Mouse (Mus musculus) embryonic facial prominence, embryonic 14.5 days (tissue): ENCODE results near the gene Rspo4. TPM values are rescaled to one million over a fixed set of nuclear protein-coding genes. Genes with fewer than 3 reads are reported as not detected.

ENCODE experiments used
- ATAC-seq: fragments of 200-750 bp; cut with Nextera tagmentation; 2 replicates; pipeline ENCODE4 v1.8.0; 2017; ENCODE audit warnings: low read depth, moderate number of reproducible peaks, moderate TSS enrichment
- DNase-seq: peaks from one replicate; pipeline ENCODE4 v3.0.0-alpha.2; 2015; ENCODE audit warnings: low spot score
- H3K27ac ChIP-seq: fragments of 300-500 bp; sonication (generic); replicated peaks from 2 replicates; pipeline ENCODE4 v1.5.1; 2014; ENCODE audit warnings: low read depth, mild to moderate bottlenecking, low read length, moderate library complexity
- H3K27me3 ChIP-seq: fragments of 300-500 bp; sonication (generic); replicated peaks from 2 replicates; pipeline ENCODE4 v1.6.1; 2014; ENCODE audit warnings: low read length; ENCODE audit not compliant: control insufficient read depth, insufficient read depth
- H3K36me3 ChIP-seq: fragments of 300-500 bp; sonication (generic); 2 replicates; pipeline ENCODE4 v1.6.1; 2014; ENCODE audit warnings: low read length, mixed read lengths; ENCODE audit not compliant: control insufficient read depth, insufficient read depth
- H3K4me1 ChIP-seq: fragments of 300-500 bp; sonication (generic); 2 replicates; pipeline ENCODE4 v1.6.1; 2014; ENCODE audit warnings: antibody characterized with exemption, low read length; ENCODE audit not compliant: control insufficient read depth, insufficient read depth
- H3K4me2 ChIP-seq: fragments of 300-500 bp; sonication (generic); 2 replicates; pipeline ENCODE4 v1.6.1; 2014; ENCODE audit warnings: low read depth, mild to moderate bottlenecking, low read length, moderate library complexity, mixed read lengths
- H3K4me3 ChIP-seq: fragments of 300-500 bp; sonication (generic); 2 replicates; pipeline ENCODE4 v1.5.1; 2014; ENCODE audit warnings: low read depth, mild to moderate bottlenecking, low read length
- H3K9ac ChIP-seq: fragments of 300-500 bp; sonication (generic); 2 replicates; pipeline ENCODE4 v1.6.1; 2014; ENCODE audit warnings: low read depth, mild to moderate bottlenecking, low read length, moderate library complexity, mixed read lengths
- H3K9me3 ChIP-seq: fragments of 300-500 bp; sonication (generic); 2 replicates; pipeline ENCODE4 v1.6.1; 2016; ENCODE audit warnings: low read length; ENCODE audit not compliant: control insufficient read depth
- WGBS: fragments of 180-500 bp; shearing (Covaris S2); extraction: QIAGEN DNeasy Blood & Tissue Kit; methylation state at CpG from one replicate; pipeline ENCODE4 v1.1.7; 2014; 5-methylcytosine and 5-hydroxymethylcytosine counted together
- polyA plus RNA-seq: library from polyadenylated mRNA; unstranded; fragments of >200 nt; fragmentation: Nextera tagmentation; extraction: Ambion mirVana; gene quantifications from 2 replicates; pipeline ENCODE4 v1.2.1, GENCODE M21; 2014

Gene Rspo4
- 0.50 and 0.89 TPM in 2 replicates for polyA plus RNA-seq

DNA sequence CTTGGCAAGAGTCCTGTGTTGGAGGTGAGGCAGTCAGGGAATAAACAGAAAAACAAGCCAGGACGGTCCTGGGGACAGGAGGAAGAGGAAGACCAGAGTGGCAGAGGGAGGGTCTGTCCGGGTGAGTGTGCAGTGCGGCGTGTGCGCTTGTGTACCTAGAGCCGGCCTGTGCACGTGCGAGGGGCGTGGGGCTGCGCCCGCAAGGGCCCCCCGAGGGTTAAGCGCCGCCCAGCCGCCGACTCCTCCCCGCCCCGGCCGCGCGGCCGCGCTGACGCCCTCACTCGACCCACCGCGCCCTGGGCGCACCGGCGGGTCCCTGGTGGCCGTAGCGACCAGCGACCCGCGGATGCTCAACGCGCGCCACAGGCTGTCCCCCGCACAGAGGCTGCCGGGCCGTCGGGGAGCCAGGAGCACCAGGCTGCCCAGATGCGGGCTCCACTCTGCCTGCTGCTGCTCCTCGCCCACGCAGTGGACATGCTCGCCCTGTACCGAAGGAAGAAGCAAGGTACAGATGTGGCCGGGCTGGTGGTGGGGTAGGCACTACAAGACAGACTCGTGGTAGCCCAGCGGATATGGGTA, at the start of gene Rspo4:
Gene Rspo4 (plus strand): TSS at position 280 of the 579 bp plus-strand sequence.
- H3K4me1 ChIP-seq, result no peaks in the 10 kb centered on the region
- peaks cover 29% of the 10 kb centered on the region for H3K27me3 ChIP-seq
- H3K9ac ChIP-seq, result peak within 1 kb of the TSS; percentile 45; the same call in 1 of the 2 replicates
- 5% methylated on average over 11 of the region's 50 CpGs for WGBS
- no peaks in the 10 kb centered on the region for H3K36me3 ChIP-seq
- DNase-seq (peak; percentile 4), ATAC-seq (peak; percentile 78)
- peak within 1 kb of the TSS; percentile 39 for H3K4me3 ChIP-seq
- H3K27ac ChIP-seq, result no peak within 1 kb of the TSS
- H3K4me2 ChIP-seq, result peak within 1 kb of the TSS; percentile 81
- no peaks in the 10 kb centered on the region for H3K9me3 ChIP-seq

DNA sequence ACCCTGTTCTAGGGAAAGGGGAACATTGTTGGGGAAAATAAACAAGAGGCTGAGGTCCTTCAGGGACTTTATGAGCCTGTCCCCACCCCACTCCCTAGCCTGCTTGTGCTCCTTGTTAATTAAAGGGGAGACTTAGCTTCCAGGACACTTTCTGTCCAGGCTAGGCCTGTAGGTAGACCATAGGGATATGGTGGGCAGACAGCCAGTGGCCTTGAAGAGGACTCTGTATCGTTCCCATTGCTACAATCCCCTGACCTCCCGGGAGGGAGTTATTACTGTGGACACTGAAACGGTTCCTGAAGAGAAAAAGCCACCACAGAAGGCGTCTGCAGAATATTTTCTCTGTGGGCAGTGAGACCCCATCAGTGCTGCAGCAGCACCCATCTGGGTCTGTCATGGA, 27.1 kb upstream of the Rspo4 start:
- H3K4me3 ChIP-seq, result no peak overlapping the region
- WGBS, result 65% methylated on average over 4 of the region's 4 CpGs

DNA sequence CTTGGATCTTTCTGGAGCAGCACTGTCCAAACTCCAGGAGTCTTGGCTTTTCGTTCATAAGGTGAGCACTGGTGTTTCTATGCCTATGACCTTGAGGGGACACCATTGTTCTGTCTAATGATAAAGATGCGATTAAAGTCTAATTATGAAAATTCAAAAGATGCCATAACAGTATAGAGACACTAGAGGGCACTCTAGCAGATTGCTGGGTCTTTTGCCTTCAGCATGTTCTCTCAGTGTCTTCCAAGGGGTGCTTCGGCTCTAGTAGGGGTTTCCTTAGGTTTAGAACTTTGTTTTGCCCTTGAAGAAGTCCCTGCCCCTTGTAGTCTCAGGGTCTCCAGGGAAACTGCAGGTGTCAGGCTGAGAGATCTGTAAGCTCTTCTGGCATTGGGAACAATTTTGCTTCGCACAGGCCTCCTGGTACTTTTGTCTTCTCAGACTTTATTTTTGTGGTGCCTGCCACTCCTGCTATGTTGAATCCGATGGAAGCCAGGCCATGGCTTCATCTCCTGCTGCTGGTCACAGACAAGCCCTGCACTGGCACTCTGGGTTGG, 19.6 kb downstream of the Rspo4 start:
- WGBS, result 48% methylated on average over 5 of the region's 5 CpGs
- H3K27ac ChIP-seq, result no peak overlapping the region
- ATAC-seq (no peak), DNase-seq (no peak)
- H3K9me3 ChIP-seq, result no peaks in the 10 kb centered on the region
- no peaks in the 10 kb centered on the region for H3K27me3 ChIP-seq
- no peak overlapping the region for H3K4me2 ChIP-seq
- H3K4me1 ChIP-seq, result no peaks in the 10 kb centered on the region
- H3K36me3 ChIP-seq, result no peaks in the 10 kb centered on the region
- no peak overlapping the region for H3K9ac ChIP-seq
- H3K4me3 ChIP-seq, result no peak overlapping the region

More for the DNA sequence above, 27.1 kb upstream of the Rspo4 start:
- Histone ChIP-seq H3K9ac (no peak overlapping the region), H3K27ac (no peak overlapping the region), H3K4me2 (no peak overlapping the region), H3K4me1 (no peaks in the 10 kb centered on the region), H3K36me3 (no peaks in the 10 kb centered on the region), H3K9me3 (no peaks in the 10 kb centered on the region), H3K27me3 (no peaks in the 10 kb centered on the region)
- no peak for ATAC-seq
- DNase-seq, result no peak

DNA sequence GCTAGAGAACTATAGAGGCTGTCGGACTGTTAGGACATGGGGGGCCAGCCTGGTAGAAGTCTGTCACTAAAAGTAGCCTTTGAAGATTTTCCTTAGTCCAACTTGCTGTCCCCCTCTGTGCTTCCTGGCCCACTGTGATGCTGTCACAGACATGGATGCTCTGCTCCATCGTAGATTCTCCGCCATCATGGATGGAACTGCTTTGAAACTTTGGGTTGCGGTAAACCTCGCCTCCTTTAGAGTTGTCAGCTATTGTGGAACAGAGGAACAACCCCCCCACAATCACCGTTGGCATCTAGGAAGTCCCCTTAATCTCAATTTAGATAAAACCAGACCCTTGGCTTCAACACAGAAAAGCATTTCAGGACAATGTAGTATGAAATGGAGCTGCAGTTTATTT, 22.2 kb downstream of the Rspo4 start:
- no peak overlapping the region for H3K27ac ChIP-seq
- no peak for ATAC-seq
- H3K4me3 ChIP-seq, result no peak overlapping the region
- H3K4me2 ChIP-seq, result no peak overlapping the region
- H3K27me3 ChIP-seq, result no peaks in the 10 kb centered on the region
- 84% methylated on average over 6 of the region's 6 CpGs for WGBS
- no peaks in the 10 kb centered on the region for H3K36me3 ChIP-seq
- H3K9ac ChIP-seq, result no peak overlapping the region
- H3K4me1 ChIP-seq, result no peaks in the 10 kb centered on the region
- no peaks in the 10 kb centered on the region for H3K9me3 ChIP-seq
- DNase-seq, result no peak

DNA sequence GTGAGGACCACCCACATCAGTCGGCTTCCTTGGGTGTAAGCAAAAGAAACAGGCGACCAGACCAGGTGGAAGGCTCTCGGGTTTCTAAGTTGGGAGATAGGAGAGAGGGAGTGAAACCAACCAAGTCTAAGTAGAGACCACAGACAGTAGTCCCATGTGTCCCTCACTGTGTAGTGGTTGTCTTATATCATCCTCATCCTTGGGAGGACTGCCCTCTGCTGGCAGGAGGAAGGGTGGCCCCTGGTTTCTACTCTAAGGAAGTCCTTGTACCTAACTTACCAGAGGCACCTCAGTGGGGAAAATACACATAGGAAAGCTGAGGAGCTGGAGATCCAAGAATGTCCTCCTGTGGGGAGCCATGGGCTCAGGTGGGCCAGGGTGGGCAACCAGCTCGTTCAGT, 23.8 kb downstream of the Rspo4 start:
- no peaks in the 10 kb centered on the region for H3K36me3 ChIP-seq
- DNase-seq, result peak; percentile 41
- H3K9me3 ChIP-seq, result no peaks in the 10 kb centered on the region
- no peak overlapping the region for H3K4me2 ChIP-seq
- H3K9ac ChIP-seq, result no peak overlapping the region
- H3K4me1 ChIP-seq, result no peaks in the 10 kb centered on the region
- no peaks in the 10 kb centered on the region for H3K27me3 ChIP-seq
- H3K4me3 ChIP-seq, result no peak overlapping the region
- ATAC-seq, result peak; percentile 80
- H3K27ac ChIP-seq, result no peak overlapping the region
- WGBS, result 41% methylated on average over 4 of the region's 4 CpGs

DNA sequence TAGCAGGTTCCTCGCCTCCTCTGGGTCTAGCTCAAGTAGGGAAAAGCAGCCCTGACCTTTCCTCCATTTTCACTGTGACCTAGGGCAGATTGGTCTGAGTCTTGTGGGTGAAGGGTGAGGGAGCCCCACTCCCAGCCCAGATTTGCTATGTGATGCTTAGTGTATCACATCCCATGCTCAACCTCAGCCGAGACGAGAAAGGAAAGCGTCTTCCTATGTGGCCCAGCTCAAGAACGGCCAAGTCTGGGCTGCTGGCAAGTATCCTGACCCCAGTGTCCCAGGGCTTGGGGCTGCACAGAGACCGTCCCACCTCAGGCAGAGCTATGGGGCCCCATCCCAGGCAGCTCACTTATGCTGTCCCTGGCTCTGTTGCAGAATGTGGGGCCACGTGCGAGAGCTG, 25.5 kb downstream of the Rspo4 start:
- DNase-seq (no peak), ATAC-seq (no peak)
- Histone ChIP-seq H3K27me3 (no peaks in the 10 kb centered on the region), H3K36me3 (no peaks in the 10 kb centered on the region), H3K4me2 (no peak overlapping the region), H3K4me1 (no peaks in the 10 kb centered on the region), H3K9me3 (no peaks in the 10 kb centered on the region), H3K9ac (no peak overlapping the region), H3K4me3 (no peak overlapping the region), H3K27ac (no peak overlapping the region)
- WGBS, result 78% methylated on average over 8 of the region's 8 CpGs

DNA sequence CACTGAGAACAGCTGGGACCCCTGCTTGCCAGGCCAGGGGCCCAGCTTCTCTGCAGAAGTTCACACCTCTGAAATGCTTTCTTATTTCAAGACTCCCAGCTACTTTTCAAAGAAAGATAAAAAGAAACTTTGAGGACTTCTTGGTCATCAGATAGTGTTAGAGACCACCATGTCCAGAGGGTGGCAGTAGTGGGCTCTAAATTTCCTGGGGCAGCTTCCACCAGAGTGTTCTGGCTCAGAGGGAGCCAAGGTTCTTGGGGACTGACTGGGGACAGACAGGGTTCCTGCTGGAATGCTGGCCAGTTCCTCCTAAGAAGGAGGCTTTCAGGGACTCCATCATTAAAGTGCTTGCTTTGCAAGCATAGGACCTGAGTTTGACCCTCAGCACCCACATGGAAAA, 31.8 kb downstream of the Rspo4 start:
- Histone ChIP-seq H3K4me1 (no peaks in the 10 kb centered on the region), H3K9ac (no peak overlapping the region), H3K4me3 (no peak overlapping the region), H3K4me2 (no peak overlapping the region), H3K27ac (no peak overlapping the region), H3K9me3 (no peaks in the 10 kb centered on the region), H3K27me3 (no peaks in the 10 kb centered on the region), H3K36me3 (no peaks in the 10 kb centered on the region)
- no peak for ATAC-seq
- DNase-seq, result no peak

DNA sequence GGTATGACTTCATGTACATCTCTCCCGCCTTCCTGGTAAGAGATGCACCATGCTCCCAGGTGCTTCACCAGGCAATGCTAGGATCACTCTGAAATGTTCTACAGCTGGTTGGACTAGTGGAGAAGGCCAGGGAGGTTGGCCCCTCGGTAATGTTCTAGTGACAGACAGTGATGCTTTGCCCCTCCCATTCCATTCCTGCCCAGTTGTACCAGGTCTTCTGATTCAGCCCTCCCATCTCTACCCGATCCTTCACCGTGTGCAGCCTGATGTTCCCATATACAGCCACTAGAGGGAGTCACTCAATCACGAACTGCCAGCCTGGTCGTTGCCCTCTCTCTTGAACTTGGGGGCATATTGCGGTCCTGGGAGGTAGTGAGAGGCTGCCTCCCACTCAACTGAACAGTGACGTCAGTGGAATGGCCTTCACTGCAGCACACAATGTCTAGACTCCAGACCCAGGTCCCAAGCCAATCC, 33.3 kb downstream of the Rspo4 start:
- DNase-seq (peak; percentile 31), ATAC-seq (peak; percentile 63; the same call in 1 of the 2 replicates)
- no peaks in the 10 kb centered on the region for H3K4me1 ChIP-seq
- no peak overlapping the region for H3K9ac ChIP-seq
- H3K36me3 ChIP-seq, result no peaks in the 10 kb centered on the region
- no peak overlapping the region for H3K27ac ChIP-seq
- H3K4me2 ChIP-seq, result no peak overlapping the region
- H3K27me3 ChIP-seq, result no peaks in the 10 kb centered on the region
- no peak overlapping the region for H3K4me3 ChIP-seq
- 13% methylated on average over 8 of the region's 8 CpGs for WGBS
- no peaks in the 10 kb centered on the region for H3K9me3 ChIP-seq

DNA sequence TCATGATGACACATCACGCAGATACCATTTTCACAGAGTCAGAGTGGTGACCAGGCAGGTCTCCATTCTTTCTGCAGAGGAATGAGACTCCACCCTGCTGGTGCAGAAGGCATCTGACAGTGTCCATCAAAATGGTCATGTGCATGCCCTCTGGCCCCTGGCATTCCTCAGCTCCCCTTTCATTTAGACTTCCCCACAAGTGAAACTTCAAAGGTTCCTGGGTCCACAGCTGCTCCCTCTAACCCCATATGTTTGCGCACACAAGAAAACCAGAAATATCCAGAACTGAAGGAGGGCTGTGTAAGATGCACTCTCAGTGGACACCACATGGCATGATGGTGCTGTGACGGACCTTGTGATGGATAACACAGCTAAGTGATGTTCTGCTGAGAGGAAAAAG, 35.9 kb downstream of the Rspo4 start:
- Histone ChIP-seq H3K27ac (no peak overlapping the region), H3K4me2 (no peak overlapping the region), H3K4me3 (no peak overlapping the region), H3K27me3 (no peaks in the 10 kb centered on the region), H3K9ac (no peak overlapping the region), H3K4me1 (no peaks in the 10 kb centered on the region), H3K9me3 (no peaks in the 10 kb centered on the region), H3K36me3 (no peaks in the 10 kb centered on the region)
- DNase-seq (peak; percentile 13), ATAC-seq (peak; percentile 51; the same call in 1 of the 2 replicates)
- 63% methylated on average over 3 of the region's 3 CpGs for WGBS
